Mouse (Mus musculus): ENCODE results near the gene Kcnmb4.

DNA sequence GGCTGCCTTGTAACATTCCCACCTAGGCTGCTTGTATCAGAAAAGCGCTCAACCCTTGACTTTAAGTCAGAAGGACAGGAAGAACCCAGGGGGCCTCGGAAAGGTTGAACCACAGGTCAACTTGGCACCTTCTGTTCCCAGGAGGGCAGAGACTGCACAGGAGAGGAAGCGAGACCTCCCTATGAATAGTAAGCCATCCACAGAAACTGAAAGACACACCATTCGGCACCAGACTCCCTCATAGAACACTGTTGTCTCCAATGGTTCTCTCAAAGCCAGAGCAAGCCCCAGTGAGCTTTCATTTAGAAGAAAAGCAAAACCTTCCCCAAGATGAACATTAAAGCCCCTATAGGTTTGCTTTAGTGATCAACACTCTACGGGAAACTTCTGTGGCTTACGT is 2.0 kb upstream of the Kcnmb4 start:
- TF ChIP-seq CTCF (IDR thresholded peaks at IDR 0.05; ENCODE audit: extremely low read depth, insufficient read depth, low read length) (no peak), POLR2A (IDR thresholded peaks at IDR 0.05; ENCODE audit: extremely low read depth, insufficient read depth, low read length) (no peak)
